In genomic region chr2:35427559-35427958, GRCm38 (mm10) we compare ENCODE assay signal across 23 mouse cellular contexts. TPM values are rescaled to one million over a fixed set of nuclear protein-coding genes. Genes with fewer than 3 reads are reported as not detected.
DNase-seq lines count a peak whose midpoint lies in the region; ATAC-seq and TF ChIP-seq lines count a peak whose summit lies in the region.
"Had no signal": no experiment of that assay in that cellular context is flagged by ENCODE, and none has a peak within 500 bp of the region (broad histone marks: within the 10 kb centered on the region; RNA-seq: fewer than 3 reads in every experiment).

No protein-coding gene starts in this region.

- 26% methylated on average over 2 of the region's 2 CpGs for WGBS in hindbrain, embryonic 10.5 days
- 22% methylated on average over 2 of the region's 2 CpGs for WGBS in hindbrain, embryonic 12.5 days
- 92% methylated on average over 2 of the region's 2 CpGs for WGBS in thymus, adult 2 months

- no peaks in the 10 kb centered on the region for H3K9me3 ChIP-seq in hindbrain, embryonic 10.5 days
- H3K9me3 ChIP-seq in hindbrain, embryonic 12.5 days (replicated peaks) = no peaks in the 10 kb centered on the region
- H3K9me3 ChIP-seq: heart, embryonic 15.5 days; stomach, embryonic 15.5 days had no signal

- no peak overlapping the region for H3K4me3 ChIP-seq in hindbrain, embryonic 10.5 days
- H3K4me3 ChIP-seq in hindbrain, embryonic 12.5 days = no peak overlapping the region
- H3K4me3 ChIP-seq in brown adipose tissue, adult 24 weeks (ENCODE audit: insufficient read depth, low read depth, low read length) = 0 out of 2 replicates have a peak overlapping the region, but pooled peaks have one; percentile 4
- no peak overlapping the region for H3K4me3 ChIP-seq in thymus, adult 2 months (ENCODE audit: control insufficient read depth, insufficient read depth, low read length)
- H3K4me3 ChIP-seq: heart, embryonic 15.5 days; stomach, embryonic 15.5 days had no signal

- H3K4me2 ChIP-seq in hindbrain, embryonic 12.5 days (replicated peaks) = no peak overlapping the region
- H3K4me2 ChIP-seq: heart, embryonic 15.5 days; liver, embryonic 11.5 days; stomach, embryonic 15.5 days had no signal

- DNase-seq in hindbrain, embryonic 10.5 days (ENCODE audit: low spot score) = no peak
- DNase-seq in gastrocnemius, postnatal 25 days = peak; percentile 64
- DNase-seq in heart, postnatal 36 days = peak; percentile 51 to 55
- no peak for DNase-seq in retina, embryonic 14.5 days (ENCODE audit: low spot score)
- no peak for DNase-seq in thymus, adult 2 months
- DNase-seq: cerebellum, adult 11 months; cerebellum, postnatal 36 days; kidney, postnatal 14 days; thymus, postnatal 4 days had no signal

- no peak for TF ChIP-seq POLR2A in thymus, adult 2 months (IDR thresholded peaks at IDR 0.05; ENCODE audit: control insufficient read depth, extremely low read depth, insufficient read depth, low read length, poor library complexity)

- H3K9ac ChIP-seq in hindbrain, embryonic 12.5 days = no peak overlapping the region
- H3K9ac ChIP-seq: heart, embryonic 15.5 days; stomach, embryonic 15.5 days had no signal

- no peak for TF ChIP-seq CTCF in thymus, adult 2 months (IDR thresholded peaks at IDR 0.05; ENCODE audit: borderline replicate concordance, control insufficient read depth, extremely low read depth, insufficient read depth, low read length, poor library complexity)

- 0 out of 2 replicates have a peak overlapping the region, but pooled peaks have one; percentile 47 for H3K27ac ChIP-seq in hindbrain, embryonic 10.5 days
- H3K27ac ChIP-seq in hindbrain, embryonic 12.5 days = no peak overlapping the region
- H3K27ac ChIP-seq in brown adipose tissue, adult 24 weeks (replicated peaks; ENCODE audit: low read depth, low read length) = peak overlapping the region; percentile 76
- no peak overlapping the region for H3K27ac ChIP-seq in thymus, adult 2 months (ENCODE audit: control insufficient read depth, insufficient read depth, low read length)
- H3K27ac ChIP-seq: heart, embryonic 15.5 days; stomach, embryonic 15.5 days had no signal

- no peaks in the 10 kb centered on the region for H3K27me3 ChIP-seq in hindbrain, embryonic 10.5 days (ENCODE audit: insufficient read depth, poor library complexity, severe bottlenecking)
- no peaks in the 10 kb centered on the region for H3K27me3 ChIP-seq in hindbrain, embryonic 12.5 days
- no peaks in the 10 kb centered on the region for H3K27me3 ChIP-seq in thymus, adult 2 months (ENCODE audit: control insufficient read depth, insufficient read depth, low read length)
- H3K27me3 ChIP-seq: heart, embryonic 15.5 days; stomach, embryonic 15.5 days had no signal

- intact Hi-C loops in heart, postnatal 36 days (cut with DNase I) = loop anchor here (2.0 kb wide), 1 partner anchor 83 kb away; no protein-coding TSS in a partner anchor

- H3K36me3 ChIP-seq in hindbrain, embryonic 10.5 days = no peaks in the 10 kb centered on the region
- H3K36me3 ChIP-seq in hindbrain, embryonic 12.5 days = no peaks in the 10 kb centered on the region
- H3K36me3 ChIP-seq in thymus, adult 2 months (ENCODE audit: control insufficient read depth, insufficient read depth, low read length) = 0 out of 2 replicates have a peak, but pooled peaks cover 5% of the 10 kb centered on the region
- H3K36me3 ChIP-seq: stomach, embryonic 15.5 days had no signal

- ATAC-seq in hindbrain, embryonic 12.5 days (ENCODE audit: low FRiP score) = no peak

- peaks cover 27% of the 10 kb centered on the region for H3K4me1 ChIP-seq in hindbrain, embryonic 10.5 days (replicated peaks)
- peaks cover 12% of the 10 kb centered on the region; the same call in 1 of the 2 replicates for H3K4me1 ChIP-seq in hindbrain, embryonic 12.5 days
- peaks cover 34% of the 10 kb centered on the region for H3K4me1 ChIP-seq in brown adipose tissue, adult 24 weeks (ENCODE audit: control insufficient read depth, insufficient read depth, insufficient read length, low read length)
- H3K4me1 ChIP-seq in thymus, adult 2 months (replicated peaks; ENCODE audit: control insufficient read depth, insufficient read depth, low read length) = peaks cover 15% of the 10 kb centered on the region

RNA-seq across cellular contexts. Expression of gene 4930402F06Rik, which starts 30.6 kb away (rescaled TPM):
- not detected in 2 replicates for polyA plus RNA-seq in hindbrain, embryonic 10.5 days (2016; fragmentation: Nextera tagmentation; extraction: Ambion mirVana)
- polyA plus RNA-seq in hindbrain, embryonic 12.5 days (2016; fragmentation: Nextera tagmentation; extraction: Ambion mirVana) = not detected in 2 replicates
- not detected in 2 replicates for polyA plus RNA-seq in brown adipose tissue, adult 24 weeks (2012; ENCODE audit: insufficient read depth, insufficient read length, missing spikeins)
- total RNA-seq in gastrocnemius, postnatal 25 days (2021) = not detected
- total RNA-seq in heart, postnatal 36 days (2021) = not detected
- not detected in 2 replicates for polyA plus RNA-seq in thymus, adult 2 months (2012; rRNA removed)
- total RNA-seq: layer of hippocampus, postnatal 25 days; left cerebral cortex, postnatal 25 days; megakaryocyte progenitor cell, adult 5-6 weeks; monocyte, adult 5-6 weeks had no signal
- polyA plus RNA-seq: C2C12; embryonic facial prominence, embryonic 14.5 days; forebrain, embryonic 11.5 days; heart, embryonic 15.5 days; liver, embryonic 11.5 days; lung, embryonic 16.5 days; neural tube, embryonic 14.5 days; stomach, embryonic 15.5 days had no signal

RNA-seq across cellular contexts. Expression of gene Ggta1, which starts 35.5 kb away (rescaled TPM):
- polyA plus RNA-seq in hindbrain, embryonic 10.5 days (2016; fragmentation: Nextera tagmentation; extraction: Ambion mirVana) = 5.0 and 6.4 TPM in 2 replicates
- polyA plus RNA-seq in hindbrain, embryonic 12.5 days (2016; fragmentation: Nextera tagmentation; extraction: Ambion mirVana) = 6.4 and 7.6 TPM in 2 replicates
- 8.8 and 14.5 TPM in 2 replicates for polyA plus RNA-seq in brown adipose tissue, adult 24 weeks (2012; ENCODE audit: insufficient read depth, insufficient read length, missing spikeins)
- total RNA-seq in gastrocnemius, postnatal 25 days (2021) = 10 to 100 TPM in 1 of 2 experiments, 1 to 10 TPM in 1; 8.7 to 10.2 TPM
- total RNA-seq in heart, postnatal 36 days (2021) = 10 to 100 TPM; 19.0 to 22.5 TPM
- 22.4 and 33.0 TPM in 2 replicates for polyA plus RNA-seq in thymus, adult 2 months (2012; rRNA removed)

Comparison
In these comparisons a context has a peak if more than half of its experiments do, and no peak if none do; other contexts are left out.
1. H3K27ac ChIP-seq: peak in hindbrain, embryonic 10.5 days (single experiment) and brown adipose tissue, adult 24 weeks (single experiment); none in hindbrain, embryonic 12.5 days (single experiment) and thymus, adult 2 months (single experiment).
2. DNase-seq: peak in gastrocnemius, postnatal 25 days (single experiment) and heart, postnatal 36 days (2 of 2); none in hindbrain, embryonic 10.5 days (single experiment), retina, embryonic 14.5 days (single experiment) and thymus, adult 2 months (single experiment).